Mouse (Mus musculus) right cerebral cortex, postnatal 14 days (tissue): ENCODE data around the gene Fmo4.
"Not testable (repeated sequence)": the region's sequence is repeated elsewhere in the genome, so short reads cannot be mapped to it uniquely, and the experiment has no call there.

Experiments used
- DNase-seq: peaks from one replicate; pipeline ENCODE4 v3.0.0; 2022

Gene Fmo4

DNA sequence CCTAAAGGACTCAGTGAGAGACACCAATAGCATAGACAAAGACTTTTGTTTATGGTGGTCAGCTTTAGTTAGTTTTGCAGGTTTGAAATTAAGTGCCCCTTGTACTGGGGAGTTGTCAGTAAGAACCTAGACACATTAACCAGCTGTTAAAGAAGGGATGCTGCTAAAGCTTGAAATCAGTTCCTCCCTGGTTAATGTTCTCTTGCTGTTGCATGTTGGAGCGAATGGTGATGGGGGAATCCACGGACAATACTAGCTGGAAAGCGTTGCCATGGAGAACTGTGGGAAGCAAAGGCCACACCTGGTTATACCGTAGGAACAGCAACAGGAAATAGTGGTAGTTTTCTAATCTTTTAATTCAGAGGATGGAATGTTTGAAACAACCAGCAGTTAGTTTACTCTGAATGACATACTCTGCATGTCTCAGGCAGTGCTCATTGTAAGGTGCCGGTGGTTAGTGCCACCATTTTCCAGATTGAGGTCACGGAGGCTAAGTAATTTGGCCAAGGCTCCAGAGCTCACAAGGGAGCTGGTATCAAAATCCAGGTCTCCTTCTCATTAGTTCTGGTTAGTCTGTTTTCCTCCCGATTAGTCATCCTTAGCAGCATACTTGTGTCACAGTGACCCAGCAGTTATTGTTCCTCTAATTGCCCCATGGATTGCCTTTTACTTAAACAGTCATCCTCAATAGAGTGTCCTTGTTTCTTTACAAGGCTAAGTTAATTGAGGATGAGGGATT, 21.3 kb downstream of the Fmo4 start:
- DNase-seq: no peak

DNA sequence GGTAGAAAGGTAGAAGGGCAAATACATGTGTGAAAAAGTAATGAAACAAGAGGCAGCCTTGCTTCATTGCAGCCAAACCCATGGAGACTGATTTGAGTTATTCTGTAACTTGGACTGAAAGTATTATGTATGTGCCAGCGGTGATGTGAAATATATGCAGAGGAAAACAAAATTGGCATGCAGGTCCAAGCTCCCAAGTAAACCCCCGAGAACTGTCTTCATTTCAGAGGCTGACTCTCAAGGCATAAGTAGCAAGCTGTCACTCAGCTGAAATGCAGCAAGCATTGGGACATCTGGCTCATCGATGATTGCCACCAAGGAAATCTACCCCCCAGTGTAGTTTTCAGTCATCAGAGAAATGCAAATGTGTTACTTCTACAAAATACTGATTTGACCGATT, 28.6 kb downstream of the Fmo4 start:
- DNase-seq: no peak

DNA sequence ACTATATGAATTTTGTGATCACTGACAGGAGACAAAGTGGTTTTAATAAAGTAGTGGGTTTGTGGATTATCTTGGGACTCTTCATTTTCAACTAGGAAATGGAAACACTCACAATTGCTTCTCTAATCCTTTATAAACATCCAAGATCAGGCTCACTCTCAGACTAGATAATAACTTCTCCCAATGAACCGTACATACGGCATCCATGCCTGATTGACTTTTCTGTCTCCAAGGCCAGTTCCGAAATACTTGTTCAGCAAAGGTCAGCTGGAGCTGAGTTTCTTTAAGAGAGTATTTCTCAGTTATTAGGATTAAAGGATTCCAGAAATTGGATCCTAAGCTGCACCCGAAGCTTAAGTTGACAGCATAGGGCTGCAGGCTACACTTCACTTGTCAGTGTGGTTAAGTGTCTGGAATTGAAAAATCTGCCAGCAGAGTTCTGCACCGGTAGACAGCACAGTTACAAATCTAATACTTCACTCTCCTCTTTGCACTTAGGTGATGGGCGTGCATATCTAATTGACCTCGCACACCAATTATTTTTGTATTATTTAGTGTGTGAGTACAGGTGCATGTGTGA, 30.0 kb downstream of the Fmo4 start:
- no peak for DNase-seq

DNA sequence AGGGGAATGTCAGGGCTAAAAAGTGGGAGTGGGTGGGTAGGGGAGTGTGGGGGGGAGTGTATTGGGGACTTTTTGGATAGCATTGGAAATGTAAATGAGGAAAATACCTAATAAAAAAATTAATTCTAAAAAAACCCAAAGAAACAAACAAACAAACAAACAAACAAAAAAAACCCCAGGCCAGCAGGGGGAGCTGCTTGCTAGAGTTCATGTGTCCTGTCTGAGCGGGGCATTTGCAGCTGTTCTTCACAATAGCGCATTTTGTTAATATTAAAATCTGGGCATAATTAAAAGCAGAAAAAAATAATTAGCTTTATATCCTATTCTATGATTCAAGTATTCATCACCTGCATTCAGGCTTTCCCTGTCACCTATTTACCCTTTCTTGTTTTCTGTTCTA, 32.7 kb downstream of the Fmo4 start:
- DNase-seq: not testable (repeated sequence)

DNA sequence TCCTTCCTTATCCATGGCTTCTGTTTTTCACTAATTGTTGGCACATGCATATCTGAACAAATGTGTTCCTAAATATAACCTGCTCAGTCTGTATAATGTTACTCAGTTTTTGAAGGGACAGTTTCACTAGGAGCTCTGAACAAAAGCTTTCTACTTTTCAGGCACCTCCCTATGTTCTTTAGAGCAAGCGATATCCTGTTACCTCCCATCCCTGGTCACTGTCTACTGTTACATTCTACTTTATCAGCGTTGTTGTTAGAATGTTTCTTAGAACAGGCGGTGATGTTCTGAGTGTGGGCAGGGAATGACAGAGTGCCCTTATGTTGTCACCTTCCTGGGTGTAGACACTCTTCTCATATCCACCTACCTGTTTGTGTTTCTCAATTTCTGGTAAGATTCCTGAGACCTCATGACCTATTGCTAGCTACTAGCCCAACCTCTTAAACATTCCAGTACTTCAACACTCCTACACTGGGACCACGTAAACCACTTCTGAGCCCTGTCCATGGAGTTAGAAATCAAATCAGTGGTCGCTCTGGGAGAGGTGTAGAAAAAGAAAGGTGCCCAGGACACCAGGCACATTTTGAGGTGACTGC, 35.7 kb downstream of the Fmo4 start:
- no peak for DNase-seq

DNA sequence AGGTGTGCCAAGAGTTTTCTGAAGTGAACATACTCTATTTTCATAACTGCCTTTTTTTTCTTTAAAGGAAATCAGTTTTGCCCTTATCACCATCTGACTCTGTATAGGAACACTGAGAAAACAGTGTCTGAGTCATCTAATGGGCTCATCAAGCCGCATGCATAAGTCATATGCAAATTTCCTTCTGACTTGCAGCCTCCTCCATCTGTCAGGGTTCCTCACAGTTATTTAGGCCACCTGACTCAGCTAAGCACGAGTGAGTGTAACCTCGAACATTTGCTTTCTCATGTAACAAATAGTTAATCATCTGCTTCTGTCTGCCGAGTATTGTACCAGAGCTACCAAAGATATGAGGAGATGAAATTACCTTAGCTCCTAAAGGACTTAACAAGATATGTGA, 40.1 kb downstream of the Fmo4 start:
- no peak for DNase-seq

DNA sequence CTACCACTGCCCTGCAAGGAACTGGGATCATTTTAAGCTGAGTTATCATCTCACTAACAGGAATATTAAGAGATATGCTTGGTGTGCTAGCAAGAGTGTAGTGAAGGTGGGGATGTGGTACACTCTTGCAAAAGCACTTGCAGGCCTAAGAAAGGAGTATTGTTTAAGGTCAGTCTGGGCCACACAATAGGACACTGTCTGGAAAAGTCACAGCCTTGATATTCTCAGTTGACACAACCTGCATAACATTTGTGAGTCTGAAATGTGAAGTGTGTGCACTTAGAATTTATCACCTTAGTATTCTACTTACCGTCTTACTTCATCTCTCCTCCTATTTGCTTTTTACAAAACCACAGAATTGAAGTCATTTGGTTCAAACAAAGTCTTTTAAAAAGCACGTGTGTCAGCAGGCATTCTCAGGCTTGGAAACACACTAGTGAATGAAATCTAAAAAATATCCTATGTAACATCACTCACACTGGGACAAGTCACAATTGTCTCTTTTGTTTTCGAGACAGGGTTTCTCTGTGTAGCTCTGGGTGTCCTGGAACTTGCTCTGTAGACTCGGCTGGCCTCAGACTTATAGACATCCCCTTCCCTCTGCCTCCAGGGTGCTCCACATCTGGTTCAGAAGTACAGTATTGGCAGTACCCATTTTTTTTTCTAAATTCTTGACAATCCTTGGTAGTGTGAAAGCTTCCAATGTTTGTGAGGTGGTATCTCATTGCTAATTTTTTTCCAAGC, 42.0 kb downstream of the Fmo4 start:
- DNase-seq: no peak

DNA sequence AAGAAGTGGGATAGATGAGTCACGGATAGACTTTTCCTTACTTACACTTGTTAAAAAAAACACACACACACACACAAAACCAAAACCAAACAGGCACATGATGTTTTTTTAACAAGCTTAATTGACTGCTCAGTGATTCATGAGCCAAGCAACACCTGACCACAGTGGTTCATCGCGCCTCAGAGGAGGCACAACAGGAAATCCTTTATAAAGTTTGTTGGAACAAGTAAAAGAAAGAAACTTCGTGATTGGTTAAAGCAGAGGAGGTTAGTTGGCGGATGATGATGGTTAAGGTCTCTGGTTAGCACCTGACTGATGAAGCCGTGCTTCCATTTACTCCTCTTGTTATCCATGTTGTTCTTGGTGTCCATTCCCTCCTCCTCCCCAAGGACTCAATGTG, 61.8 kb downstream of the Fmo4 start:
- DNase-seq: no peak

DNA sequence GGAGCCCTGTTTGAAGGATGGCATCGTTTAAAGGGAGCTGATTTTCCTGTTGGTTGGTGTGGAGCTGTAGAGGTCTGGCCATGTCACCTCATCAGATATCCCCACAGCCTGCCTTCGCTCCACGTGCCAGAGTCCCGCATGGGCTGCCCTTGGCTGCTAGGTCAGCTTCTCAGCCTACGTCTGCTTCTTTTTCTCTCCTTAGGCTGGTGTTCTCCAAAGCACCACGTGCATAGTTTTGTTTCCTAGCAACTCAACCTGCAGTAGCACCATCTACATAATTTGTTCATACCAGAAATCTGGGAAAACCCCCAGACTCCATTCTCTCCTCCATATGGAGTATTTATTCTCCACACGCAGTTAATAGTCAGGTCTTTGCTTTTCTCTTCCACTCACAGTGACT, 64.2 kb downstream of the Fmo4 start:
- DNase-seq: no peak

DNA sequence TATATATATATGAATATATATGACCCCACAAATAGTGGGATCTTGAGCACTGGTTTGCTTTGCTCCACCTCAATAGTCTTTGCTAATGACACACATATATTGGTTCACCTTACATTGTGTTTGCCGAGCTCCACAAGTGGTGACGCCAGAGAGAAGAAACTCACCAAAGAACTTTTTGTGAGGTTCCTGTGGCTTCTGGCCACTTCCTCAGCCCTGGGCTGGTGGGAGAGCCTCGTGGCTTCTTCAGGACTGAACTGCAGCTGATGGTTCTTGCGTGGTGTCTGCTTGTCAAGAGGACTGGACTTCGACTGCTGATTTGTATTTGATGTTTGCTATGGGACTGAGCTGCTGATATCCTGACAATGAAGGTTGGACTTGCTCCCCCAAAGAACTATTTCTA, 65.0 kb downstream of the Fmo4 start:
- DNase-seq: no peak
